Mouse (Mus musculus): Measurements from ENCODE around the gene Adamts9. TPM values are rescaled to one million over a fixed set of nuclear protein-coding genes. Genes with fewer than 3 reads are reported as not detected.

Adamts9 gene
- total and polyA plus RNA-seq, 2 experiments from 2014 or later, result 3.9 to 35.5 TPM

- Histone ChIP-seq H3K27me3 (ENCODE audit: control insufficient read depth, insufficient read depth, low read length) (no peaks in the 10 kb centered on the region), H3K27ac (ENCODE audit: low read depth) (no peak overlapping the region), H3K9me3 (replicated peaks; ENCODE audit: control insufficient read depth, low read length) (no peaks in the 10 kb centered on the region), H3K9ac (replicated peaks; ENCODE audit: low read depth, low read length) (0 out of 2 replicates have a peak overlapping the region, but pooled peaks have one; percentile 33), H3K4me3 (ENCODE audit: low read depth, low read length) (no peak overlapping the region), H3K4me1 (ENCODE audit: control insufficient read depth, insufficient read depth) (peaks cover 28% of the 10 kb centered on the region), H3K4me2 (ENCODE audit: low read depth, low read length) (0 out of 2 replicates have a peak overlapping the region, but pooled peaks have one; percentile 9), H3K36me3 (replicated peaks; ENCODE audit: control insufficient read depth, insufficient read depth, low read length) (peaks cover 29% of the 10 kb centered on the region)
- DNase-seq (ENCODE audit: low spot score), result no peak
- 41% methylated on average over 8 of the region's 8 CpGs for WGBS
- no peak for ATAC-seq (ENCODE audit: insufficient read depth, low read depth)
- no peak for TF ChIP-seq CTCF (IDR thresholded peaks at IDR 0.05; ENCODE audit: low read depth)
- no peak for TF ChIP-seq EP300 (IDR thresholded peaks at IDR 0.05; ENCODE audit: low read depth)
These were observed 18.8 kb downstream of the Adamts9 start for GRCm38 (mm10) chr6:92924536-92924935.

GRCm38 (mm10) chr6:92921843-92922242 is 21.4 kb downstream of the Adamts9 start:
- Histone ChIP-seq H3K9ac (replicated peaks; ENCODE audit: low read depth, low read length) (no peak overlapping the region; the same call in 1 of the 2 replicates), H3K27ac (ENCODE audit: low read depth) (peak overlapping the region; percentile 79), H3K4me3 (ENCODE audit: low read depth, low read length) (0 out of 2 replicates have a peak overlapping the region, but pooled peaks have one; percentile 11), H3K4me2 (ENCODE audit: low read depth, low read length) (0 out of 2 replicates have a peak overlapping the region, but pooled peaks have one; percentile 23), H3K36me3 (replicated peaks; ENCODE audit: control insufficient read depth, insufficient read depth, low read length) (peaks cover 12% of the 10 kb centered on the region), H3K9me3 (replicated peaks; ENCODE audit: control insufficient read depth, low read length) (no peaks in the 10 kb centered on the region), H3K4me1 (ENCODE audit: control insufficient read depth, insufficient read depth) (peaks cover 40% of the 10 kb centered on the region), H3K27me3 (ENCODE audit: control insufficient read depth, insufficient read depth, low read length) (no peaks in the 10 kb centered on the region)
- DNase-seq (ENCODE audit: low spot score), result no peak
- TF ChIP-seq CTCF (IDR thresholded peaks at IDR 0.05; ENCODE audit: low read depth), result no peak
- TF ChIP-seq EP300 (IDR thresholded peaks at IDR 0.05; ENCODE audit: low read depth), result no peak
- peak; percentile 49; the same call in 1 of the 2 replicates for ATAC-seq (ENCODE audit: insufficient read depth, low read depth)
- 5% methylated on average over 4 of the region's 4 CpGs for WGBS

DNA sequence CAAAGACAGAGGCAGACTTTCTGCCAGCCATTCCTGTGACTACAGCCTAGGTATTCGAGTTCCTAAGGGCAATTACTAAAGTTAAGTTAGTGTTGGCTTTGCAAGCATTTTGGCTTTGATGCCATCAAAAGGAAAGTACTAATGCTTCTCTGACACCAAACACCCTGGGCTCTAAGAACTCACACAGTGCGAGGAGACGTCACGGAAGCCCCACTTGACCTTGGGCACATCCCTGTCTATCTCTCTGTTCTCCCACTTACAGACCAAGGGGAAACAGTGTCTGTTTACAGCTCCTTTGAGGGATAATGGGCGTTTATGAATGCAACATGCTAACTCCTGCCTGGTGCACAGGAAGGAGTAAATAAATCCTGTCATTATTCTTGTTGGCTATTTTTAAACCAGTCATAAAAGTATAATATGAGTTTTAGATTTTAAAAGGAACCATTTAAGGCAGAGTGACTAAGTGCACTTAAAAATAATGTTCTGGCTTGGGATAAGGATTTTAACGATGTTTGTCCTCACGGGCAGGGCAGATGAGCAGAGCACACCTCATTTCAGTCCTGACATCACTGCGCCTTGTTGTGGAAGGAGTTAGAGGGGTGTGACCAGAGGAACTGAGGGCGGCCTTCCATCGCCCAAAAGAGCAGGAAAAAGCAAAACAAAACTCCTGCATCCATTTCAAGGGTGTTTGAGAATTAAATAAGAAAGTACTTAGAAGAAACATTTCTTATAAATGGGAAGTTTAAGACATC is 22.2 kb downstream of the Adamts9 start:
- H3K9me3 ChIP-seq (replicated peaks; ENCODE audit: control insufficient read depth, low read length), result no peaks in the 10 kb centered on the region
- H3K36me3 ChIP-seq (replicated peaks; ENCODE audit: control insufficient read depth, insufficient read depth, low read length), result 0 out of 2 replicates have a peak, but pooled peaks cover 5% of the 10 kb centered on the region
- no peak overlapping the region for H3K4me3 ChIP-seq (ENCODE audit: low read depth, low read length)
- no peaks in the 10 kb centered on the region for H3K27me3 ChIP-seq (ENCODE audit: control insufficient read depth, insufficient read depth, low read length)
- peak overlapping the region; percentile 79; the same call in 1 of the 2 replicates for H3K27ac ChIP-seq (ENCODE audit: low read depth)
- ATAC-seq (ENCODE audit: insufficient read depth, low read depth) (no peak), DNase-seq (ENCODE audit: low spot score) (no peak)
- TF ChIP-seq EP300 (IDR thresholded peaks at IDR 0.05; ENCODE audit: low read depth) (no peak), CTCF (IDR thresholded peaks at IDR 0.05; ENCODE audit: low read depth) (no peak)
- H3K4me2 ChIP-seq (ENCODE audit: low read depth, low read length), result no peak overlapping the region
- H3K4me1 ChIP-seq (ENCODE audit: control insufficient read depth, insufficient read depth), result peaks cover 40% of the 10 kb centered on the region
- 47% methylated on average over 10 of the region's 10 CpGs for WGBS
- H3K9ac ChIP-seq (replicated peaks; ENCODE audit: low read depth, low read length), result no peak overlapping the region

DNA sequence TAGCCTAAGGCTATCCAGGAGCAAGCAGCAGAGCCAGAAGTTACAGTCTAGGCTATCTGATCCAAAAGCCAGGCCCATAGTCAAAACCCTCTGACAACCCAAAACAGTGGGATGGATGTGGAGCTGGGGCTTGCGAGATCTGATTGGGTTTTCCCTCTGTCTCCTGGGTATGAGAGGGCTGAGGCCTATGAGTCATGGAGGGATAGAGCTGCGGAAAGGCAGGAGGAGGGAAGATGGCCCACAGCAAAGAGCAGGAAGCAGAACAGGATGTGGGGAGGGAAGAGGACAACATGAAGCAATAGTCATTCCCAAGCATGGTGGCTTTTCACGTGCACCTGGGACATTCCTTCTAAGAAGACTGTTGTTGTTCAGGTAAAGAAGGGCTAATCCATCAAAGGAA is 32.7 kb downstream of the Adamts9 start:
- H3K4me1 ChIP-seq (ENCODE audit: control insufficient read depth, insufficient read depth), result peaks cover 21% of the 10 kb centered on the region
- ATAC-seq (ENCODE audit: insufficient read depth, low read depth), result no peak
- no peak overlapping the region for H3K4me3 ChIP-seq (ENCODE audit: low read depth, low read length)
- WGBS, result 61% methylated on average over 3 of the region's 3 CpGs
- peaks cover 49% of the 10 kb centered on the region for H3K36me3 ChIP-seq (replicated peaks; ENCODE audit: control insufficient read depth, insufficient read depth, low read length)
- no peak overlapping the region for H3K4me2 ChIP-seq (ENCODE audit: low read depth, low read length)
- DNase-seq (ENCODE audit: low spot score), result no peak
- no peaks in the 10 kb centered on the region for H3K9me3 ChIP-seq (replicated peaks; ENCODE audit: control insufficient read depth, low read length)
- no peak overlapping the region for H3K27ac ChIP-seq (ENCODE audit: low read depth)
- TF ChIP-seq EP300 (IDR thresholded peaks at IDR 0.05; ENCODE audit: low read depth) (no peak), CTCF (IDR thresholded peaks at IDR 0.05; ENCODE audit: low read depth) (no peak)
- no peaks in the 10 kb centered on the region for H3K27me3 ChIP-seq (ENCODE audit: control insufficient read depth, insufficient read depth, low read length)
- no peak overlapping the region for H3K9ac ChIP-seq (replicated peaks; ENCODE audit: low read depth, low read length)

DNA sequence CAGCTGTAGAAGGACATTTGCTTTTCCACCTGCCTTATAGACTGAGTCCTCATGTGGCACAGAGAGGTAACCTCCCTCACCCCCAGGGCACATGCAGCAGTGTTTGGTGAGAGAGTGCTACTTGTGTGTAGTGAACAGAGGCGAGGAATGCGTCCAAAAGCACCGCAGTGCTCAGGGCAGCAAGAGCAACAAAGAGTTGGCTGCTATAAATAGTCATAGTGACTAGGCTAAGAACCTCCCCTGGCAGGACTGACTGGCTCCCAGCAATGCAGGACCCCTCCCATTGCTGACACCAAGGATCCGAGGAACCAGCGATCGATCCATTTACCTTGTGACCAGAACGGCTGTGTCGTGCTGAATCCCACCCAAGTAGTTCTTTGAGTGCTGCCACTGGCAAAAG is 33.9 kb downstream of the Adamts9 start:
- ATAC-seq (ENCODE audit: insufficient read depth, low read depth) (peak; percentile 88), DNase-seq (ENCODE audit: low spot score) (peak; percentile 76)
- Histone ChIP-seq H3K36me3 (replicated peaks; ENCODE audit: control insufficient read depth, insufficient read depth, low read length) (peaks cover 52% of the 10 kb centered on the region), H3K4me2 (ENCODE audit: low read depth, low read length) (peak overlapping the region; percentile 52), H3K9ac (replicated peaks; ENCODE audit: low read depth, low read length) (no peak overlapping the region), H3K4me3 (ENCODE audit: low read depth, low read length) (peak overlapping the region; percentile 11; the same call in 1 of the 2 replicates), H3K9me3 (replicated peaks; ENCODE audit: control insufficient read depth, low read length) (no peaks in the 10 kb centered on the region), H3K27me3 (ENCODE audit: control insufficient read depth, insufficient read depth, low read length) (no peaks in the 10 kb centered on the region), H3K4me1 (ENCODE audit: control insufficient read depth, insufficient read depth) (peaks cover 24% of the 10 kb centered on the region), H3K27ac (ENCODE audit: low read depth) (peak overlapping the region; percentile 89)
- TF ChIP-seq EP300 (IDR thresholded peaks at IDR 0.05; ENCODE audit: low read depth), result no peak
- no peak for TF ChIP-seq CTCF (IDR thresholded peaks at IDR 0.05; ENCODE audit: low read depth)
- 19% methylated on average over 8 of the region's 8 CpGs for WGBS

All from heart, postnatal 0 days (tissue).